Mouse (Mus musculus) erythroblast, adult 5-6 weeks (primary cell): ENCODE measurements around the gene Kif6. TPM values are rescaled to one million over a fixed set of nuclear protein-coding genes. Genes with fewer than 3 reads are reported as not detected.

Source experiments
- ATAC-seq: replicated peaks from 2 replicates; pipeline ENCODE4 v1.8.0; 2016; ENCODE audit warnings: moderate number of reproducible peaks, mild to moderate bottlenecking, moderate TSS enrichment, inconsistent platforms; ENCODE audit not compliant: poor library complexity, low FRiP score, severe bottlenecking
- total RNA-seq, 2 experiments: library from RNA; stranded (forward) in 1 of 2; stranded (reverse) in 1 of 2; fragments of 150-400 nt in 1 of 2; fragments of 200-764, 138-1000 nt in 1 of 2; gene quantifications; 2 replicates each; pipeline versions ENCODE4 v1.2.3 to v1.2.4; 2015 to 2017; ENCODE audit warnings: low replicate concordance in 2 of 2

Kif6 gene
- total RNA-seq, 2 experiments from 2014 or later = not detected

GRCm38 (mm10) chr17:49875939-49876651, 261.2 kb downstream of the Kif6 start:
- ATAC-seq = no peak

GRCm38 (mm10) chr17:49880919-49881744, 266.2 kb downstream of the Kif6 start:
- no peak for ATAC-seq

- no peak for ATAC-seq
These were observed 266.9 kb downstream of the Kif6 start for GRCm38 (mm10) chr17:49881796-49882195.

- ATAC-seq = no peak
These were observed 268.3 kb downstream of the Kif6 start for GRCm38 (mm10) chr17:49883136-49883755.

GRCm38 (mm10) chr17:49885035-49885434, 270.1 kb downstream of the Kif6 start:
- ATAC-seq = no peak

GRCm38 (mm10) chr17:49889629-49890028, 274.7 kb downstream of the Kif6 start:
- ATAC-seq = no peak

- ATAC-seq = no peak
These were observed 275.9 kb downstream of the Kif6 start for GRCm38 (mm10) chr17:49890861-49891260.

GRCm38 (mm10) chr17:49892390-49892789, 277.5 kb downstream of the Kif6 start:
- no peak for ATAC-seq

- ATAC-seq = no peak
These were observed 279.5 kb downstream of the Kif6 start for GRCm38 (mm10) chr17:49894471-49894870.

GRCm38 (mm10) chr17:49898849-49899331, 284.0 kb downstream of the Kif6 start:
- ATAC-seq = peak; percentile 65

- no peak for ATAC-seq
These were observed 287.7 kb downstream of the Kif6 start for GRCm38 (mm10) chr17:49902613-49903012.

- no peak for ATAC-seq
These were observed 308.5 kb downstream of the Kif6 start for GRCm38 (mm10) chr17:49923429-49923828.

GRCm38 (mm10) chr17:49927611-49928010, 312.7 kb downstream of the Kif6 start:
- no peak for ATAC-seq

- ATAC-seq = no peak
These were observed 318.9 kb downstream of the Kif6 start for GRCm38 (mm10) chr17:49933806-49934205.

GRCm38 (mm10) chr17:49934586-49934985, 319.6 kb downstream of the Kif6 start:
- ATAC-seq = no peak

GRCm38 (mm10) chr17:49935602-49936205, 320.8 kb downstream of the Kif6 start:
- ATAC-seq = peak; percentile 75

- ATAC-seq = no peak
These were observed 321.3 kb downstream of the Kif6 start for GRCm38 (mm10) chr17:49936214-49936613.

- ATAC-seq = no peak
These were observed 324.2 kb downstream of the Kif6 start for GRCm38 (mm10) chr17:49939146-49939545.

- ATAC-seq = peak; percentile 74
These were observed 327.7 kb downstream of the Kif6 start for GRCm38 (mm10) chr17:49942674-49943073.

- ATAC-seq = peak; percentile 63; the same call in 1 of the 2 replicates
These were observed 336.5 kb downstream of the Kif6 start for GRCm38 (mm10) chr17:49951491-49951855.
